Mouse (Mus musculus): Measurements from ENCODE around the gene Ctcf. TPM values are rescaled to one million over a fixed set of nuclear protein-coding genes. Genes with fewer than 3 reads are reported as not detected.
A peak's percentile ranks its signal among the peaks of the same experiment; 100 is the strongest.

Ctcf gene
- polyA plus RNA-seq, 1 experiment = 24.5 TPM

DNA sequence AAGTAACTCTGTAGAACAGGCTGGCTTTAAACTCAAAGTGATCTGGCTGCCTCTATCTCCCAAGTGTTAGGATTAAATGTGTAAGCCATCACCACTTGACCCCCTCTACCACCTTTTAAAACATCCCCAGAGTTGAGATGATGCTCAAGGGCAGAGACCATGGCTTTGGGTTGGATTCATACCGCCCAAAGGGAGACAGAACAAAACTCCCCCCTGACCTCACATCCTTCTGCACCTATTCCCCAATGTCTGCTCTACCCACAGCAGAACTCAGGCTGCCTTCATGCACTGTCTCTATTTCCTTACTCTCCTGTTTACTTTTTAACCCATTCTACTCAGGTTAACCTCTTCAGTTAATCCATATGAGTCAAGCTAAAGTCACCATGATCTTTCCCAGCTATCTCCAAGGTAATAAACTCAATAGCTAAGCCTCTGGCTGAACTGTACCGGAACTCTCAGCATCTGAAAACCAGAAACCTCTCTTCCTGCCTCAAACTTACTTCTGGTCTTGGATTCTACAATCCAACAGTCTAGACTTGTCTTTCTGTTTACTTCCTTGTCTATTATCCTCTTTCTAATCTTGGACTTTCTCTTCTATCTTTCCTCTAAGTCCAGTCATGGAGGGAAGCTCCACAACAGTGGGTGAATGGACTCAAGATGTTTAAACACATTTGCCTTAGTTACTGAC is 1.5 kb upstream of the Ctcf start:
- 22% methylated on average over 2 of the region's 2 CpGs for WGBS
- Histone ChIP-seq H3K4me3 (ENCODE audit: extremely low read depth, insufficient read depth, insufficient read length) (no peak overlapping the region), H3K27me3 (ENCODE audit: control insufficient read depth, insufficient read depth, low read length) (no peaks in the 10 kb centered on the region), H3K4me1 (ENCODE audit: control insufficient read depth, insufficient read depth, insufficient read length) (peaks cover 6% of the 10 kb centered on the region), H3K27ac (ENCODE audit: insufficient read depth, low read length) (peak overlapping the region; percentile 99; the same call in 1 of the 2 replicates), H3K36me3 (ENCODE audit: control insufficient read depth, insufficient read depth, low read length) (no peaks in the 10 kb centered on the region; the same call in 1 of the 2 replicates)
- TF ChIP-seq CTCF (IDR thresholded peaks at IDR 0.05; ENCODE audit: extremely low read depth, insufficient read depth, insufficient read length, insufficient replicate concordance) (no peak), POLR2A (IDR thresholded peaks at IDR 0.05; ENCODE audit: low read depth, low read length) (no peak)
- DNase-seq (ENCODE audit: low read depth in 1 of 2, low spot score in 2 of 2) = no peak

- WGBS = 2% methylated on average over 11 of the region's 11 CpGs
- Histone ChIP-seq H3K36me3 (ENCODE audit: control insufficient read depth, insufficient read depth, low read length) (no peaks in the 10 kb centered on the region; the same call in 1 of the 2 replicates), H3K4me1 (ENCODE audit: control insufficient read depth, insufficient read depth, insufficient read length) (peaks cover 6% of the 10 kb centered on the region), H3K4me3 (ENCODE audit: extremely low read depth, insufficient read depth, insufficient read length) (peak overlapping the region; percentile 91), H3K27me3 (ENCODE audit: control insufficient read depth, insufficient read depth, low read length) (no peaks in the 10 kb centered on the region), H3K27ac (ENCODE audit: insufficient read depth, low read length) (peak overlapping the region; percentile 99)
- no peak for DNase-seq (ENCODE audit: low read depth in 1 of 2, low spot score in 2 of 2)
- no peak for TF ChIP-seq POLR2A (IDR thresholded peaks at IDR 0.05; ENCODE audit: low read depth, low read length)
- TF ChIP-seq CTCF (IDR thresholded peaks at IDR 0.05; ENCODE audit: extremely low read depth, insufficient read depth, insufficient read length, insufficient replicate concordance) = no peak
Observed at GRCm38 (mm10) chr8:105635481-105635880, 887 bp upstream of the Ctcf start.

GRCm38 (mm10) chr8:105636963-105637510 is 669 bp downstream of the Ctcf start, which contains the start of gene Agrp:
Gene Agrp (minus strand): TSS chr8:105637393.
- H3K4me3 ChIP-seq (ENCODE audit: extremely low read depth, insufficient read depth, insufficient read length) = peak within 1 kb of the TSS; percentile 100
- WGBS = under 1% methylated on average over 57 of the region's 63 CpGs
- DNase-seq (ENCODE audit: low read depth in 1 of 2, low spot score in 2 of 2) = peak; percentile 26 to 57
- TF ChIP-seq POLR2A (IDR thresholded peaks at IDR 0.05; ENCODE audit: low read depth, low read length) (peak; percentile 65), CTCF (IDR thresholded peaks at IDR 0.05; ENCODE audit: extremely low read depth, insufficient read depth, insufficient read length, insufficient replicate concordance) (no peak)
- H3K27ac ChIP-seq (ENCODE audit: insufficient read depth, low read length) = peak within 1 kb of the TSS; percentile 100
- H3K27me3 ChIP-seq (ENCODE audit: control insufficient read depth, insufficient read depth, low read length) = no peaks in the 10 kb centered on the region
- H3K36me3 ChIP-seq (ENCODE audit: control insufficient read depth, insufficient read depth, low read length) = no peaks in the 10 kb centered on the region; the same call in 1 of the 2 replicates
- peaks cover 6% of the 10 kb centered on the region for H3K4me1 ChIP-seq (ENCODE audit: control insufficient read depth, insufficient read depth, insufficient read length)

- H3K27me3 ChIP-seq (ENCODE audit: control insufficient read depth, insufficient read depth, low read length) = no peaks in the 10 kb centered on the region
- no peak for DNase-seq (ENCODE audit: low read depth in 1 of 2, low spot score in 2 of 2)
- WGBS = 0% methylated on average over 11 of the region's 11 CpGs
- peak overlapping the region; percentile 100 for H3K27ac ChIP-seq (ENCODE audit: insufficient read depth, low read length)
- no peaks in the 10 kb centered on the region; the same call in 1 of the 2 replicates for H3K36me3 ChIP-seq (ENCODE audit: control insufficient read depth, insufficient read depth, low read length)
- TF ChIP-seq CTCF (IDR thresholded peaks at IDR 0.05; ENCODE audit: extremely low read depth, insufficient read depth, insufficient read length, insufficient replicate concordance) = no peak
- H3K4me3 ChIP-seq (ENCODE audit: extremely low read depth, insufficient read depth, insufficient read length) = peak overlapping the region; percentile 100
- H3K4me1 ChIP-seq (ENCODE audit: control insufficient read depth, insufficient read depth, insufficient read length) = peaks cover 6% of the 10 kb centered on the region
Observed at GRCm38 (mm10) chr8:105637601-105638041, 1.3 kb downstream of the Ctcf start.

DNA sequence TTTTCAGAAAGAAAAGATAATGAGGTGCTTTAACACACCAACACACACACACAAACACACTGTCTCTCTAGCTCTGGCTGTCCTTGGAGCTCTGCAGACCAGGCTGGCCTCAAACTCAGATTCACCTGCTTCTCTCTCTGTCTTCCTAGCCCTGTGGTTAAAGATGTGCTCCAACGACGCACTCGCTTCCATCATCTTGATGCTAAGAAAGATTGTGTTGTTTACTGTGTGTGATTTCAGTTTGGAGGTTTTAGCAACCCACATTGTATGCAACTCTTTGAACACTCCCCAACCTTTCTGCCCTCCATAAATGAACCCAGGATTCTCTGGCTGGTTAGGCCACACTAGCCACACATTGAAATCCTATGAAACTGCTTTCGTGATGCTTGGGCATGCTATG is 2.1 kb downstream of the Ctcf start:
- no peaks in the 10 kb centered on the region for H3K27me3 ChIP-seq (ENCODE audit: control insufficient read depth, insufficient read depth, low read length)
- DNase-seq (ENCODE audit: low read depth in 1 of 2, low spot score in 2 of 2) = no peak
- peaks cover 6% of the 10 kb centered on the region for H3K4me1 ChIP-seq (ENCODE audit: control insufficient read depth, insufficient read depth, insufficient read length)
- H3K27ac ChIP-seq (ENCODE audit: insufficient read depth, low read length) = peak overlapping the region; percentile 74
- TF ChIP-seq CTCF (IDR thresholded peaks at IDR 0.05; ENCODE audit: extremely low read depth, insufficient read depth, insufficient read length, insufficient replicate concordance) = no peak
- no peak for TF ChIP-seq POLR2A (IDR thresholded peaks at IDR 0.05; ENCODE audit: low read depth, low read length)
- 46% methylated on average over 4 of the region's 4 CpGs for WGBS
- H3K36me3 ChIP-seq (ENCODE audit: control insufficient read depth, insufficient read depth, low read length) = peaks cover under 1% of the 10 kb centered on the region; the same call in 1 of the 2 replicates
- no peak overlapping the region for H3K4me3 ChIP-seq (ENCODE audit: extremely low read depth, insufficient read depth, insufficient read length)

DNA sequence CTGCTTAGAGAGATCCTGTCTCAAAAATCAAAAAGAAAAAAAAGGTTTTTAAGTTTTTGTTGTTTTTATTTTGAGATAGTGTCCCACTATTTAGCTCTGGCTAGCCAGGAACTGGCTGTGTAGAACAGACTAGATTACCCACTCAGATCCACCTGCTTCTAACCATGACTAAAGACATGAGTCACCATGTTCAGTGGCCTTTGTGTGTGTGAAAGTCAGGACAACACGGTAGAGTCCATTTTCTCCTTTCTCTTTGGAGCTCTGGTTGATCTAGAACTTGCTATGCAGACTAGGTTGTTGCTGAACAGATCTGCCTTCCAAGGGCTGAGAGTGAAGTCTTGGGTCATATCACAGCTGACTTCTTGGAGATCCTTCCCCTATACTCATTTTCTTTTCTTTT is 3.5 kb downstream of the Ctcf start:
- TF ChIP-seq CTCF (IDR thresholded peaks at IDR 0.05; ENCODE audit: extremely low read depth, insufficient read depth, insufficient read length, insufficient replicate concordance) (no peak), POLR2A (IDR thresholded peaks at IDR 0.05; ENCODE audit: low read depth, low read length) (no peak)
- 40% methylated on average over 1 of the region's 1 CpGs for WGBS
- DNase-seq (ENCODE audit: low read depth in 1 of 2, low spot score in 2 of 2) = no peak
- Histone ChIP-seq H3K36me3 (ENCODE audit: control insufficient read depth, insufficient read depth, low read length) (peaks cover 6% of the 10 kb centered on the region), H3K27me3 (ENCODE audit: control insufficient read depth, insufficient read depth, low read length) (no peaks in the 10 kb centered on the region), H3K4me1 (ENCODE audit: control insufficient read depth, insufficient read depth, insufficient read length) (peaks cover 5% of the 10 kb centered on the region), H3K4me3 (ENCODE audit: extremely low read depth, insufficient read depth, insufficient read length) (no peak overlapping the region), H3K27ac (ENCODE audit: insufficient read depth, low read length) (no peak overlapping the region)

DNA sequence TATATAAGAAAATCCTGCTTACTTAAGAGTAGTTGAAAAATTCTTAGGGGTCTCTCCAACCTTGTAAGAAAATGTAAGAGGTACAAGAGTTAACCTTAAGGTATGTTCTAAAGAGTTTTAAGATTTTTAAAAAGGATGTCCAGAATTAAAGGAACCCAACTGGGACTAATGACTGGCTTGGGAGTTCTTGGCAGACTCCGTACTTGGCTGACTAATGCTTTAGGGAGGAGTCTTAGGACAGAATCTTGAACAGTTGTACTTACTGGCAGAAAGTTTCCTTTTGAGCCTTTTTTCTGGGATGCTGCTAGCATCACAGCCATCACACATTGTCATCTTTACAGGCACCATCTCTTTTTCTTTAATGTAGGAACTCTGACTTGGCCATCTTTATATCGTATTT is 4.1 kb downstream of the Ctcf start:
- no peak for DNase-seq (ENCODE audit: low read depth in 1 of 2, low spot score in 2 of 2)
- TF ChIP-seq POLR2A (IDR thresholded peaks at IDR 0.05; ENCODE audit: low read depth, low read length) = no peak
- TF ChIP-seq CTCF (IDR thresholded peaks at IDR 0.05; ENCODE audit: extremely low read depth, insufficient read depth, insufficient read length, insufficient replicate concordance) = no peak
- H3K4me1 ChIP-seq (ENCODE audit: control insufficient read depth, insufficient read depth, insufficient read length) = peaks cover 5% of the 10 kb centered on the region
- peaks cover 8% of the 10 kb centered on the region for H3K36me3 ChIP-seq (ENCODE audit: control insufficient read depth, insufficient read depth, low read length)
- 85% methylated on average over 2 of the region's 2 CpGs for WGBS
- no peaks in the 10 kb centered on the region for H3K27me3 ChIP-seq (ENCODE audit: control insufficient read depth, insufficient read depth, low read length)
- H3K27ac ChIP-seq (ENCODE audit: insufficient read depth, low read length) = no peak overlapping the region
- H3K4me3 ChIP-seq (ENCODE audit: extremely low read depth, insufficient read depth, insufficient read length) = no peak overlapping the region
